Mouse (Mus musculus) heart, postnatal 14 days (tissue): Measurements from ENCODE around the gene Rnf168. TPM values are rescaled to one million over a fixed set of nuclear protein-coding genes. Genes with fewer than 3 reads are reported as not detected.
A peak's percentile ranks its signal among the peaks of the same experiment; 100 is the strongest.
"Not testable (repeated sequence)": the region's sequence is repeated elsewhere in the genome, so short reads cannot be mapped to it uniquely, and the experiment has no call there.

Source experiments
- DNase-seq, 2 experiments: peaks; one replicate each; pipeline ENCODE4 v3.0.0; 2021 to 2022
- intact Hi-C: fragments of 180-260 bp; cut with DNase I; formaldehyde crosslinking; loops from one replicate; pipeline ENCODE4 v1.15.1; 2025
- long read RNA-seq, 2 experiments: library from polyadenylated mRNA; stranded (forward); transcript quantifications; one replicate each; pipeline ENCODE4 v2.0.0; 2021
- total RNA-seq, 2 experiments: library from RNA; stranded (reverse); gene quantifications; 2 replicates each; pipeline ENCODE4 v1.2.3; 2021

The Rnf168 gene
- total RNA-seq, result 10 to 100 TPM; 15.2 to 15.7 TPM
- long read RNA-seq, experiment 1, result 0 reads
- long read RNA-seq, experiment 2, result 0 reads

DNA sequence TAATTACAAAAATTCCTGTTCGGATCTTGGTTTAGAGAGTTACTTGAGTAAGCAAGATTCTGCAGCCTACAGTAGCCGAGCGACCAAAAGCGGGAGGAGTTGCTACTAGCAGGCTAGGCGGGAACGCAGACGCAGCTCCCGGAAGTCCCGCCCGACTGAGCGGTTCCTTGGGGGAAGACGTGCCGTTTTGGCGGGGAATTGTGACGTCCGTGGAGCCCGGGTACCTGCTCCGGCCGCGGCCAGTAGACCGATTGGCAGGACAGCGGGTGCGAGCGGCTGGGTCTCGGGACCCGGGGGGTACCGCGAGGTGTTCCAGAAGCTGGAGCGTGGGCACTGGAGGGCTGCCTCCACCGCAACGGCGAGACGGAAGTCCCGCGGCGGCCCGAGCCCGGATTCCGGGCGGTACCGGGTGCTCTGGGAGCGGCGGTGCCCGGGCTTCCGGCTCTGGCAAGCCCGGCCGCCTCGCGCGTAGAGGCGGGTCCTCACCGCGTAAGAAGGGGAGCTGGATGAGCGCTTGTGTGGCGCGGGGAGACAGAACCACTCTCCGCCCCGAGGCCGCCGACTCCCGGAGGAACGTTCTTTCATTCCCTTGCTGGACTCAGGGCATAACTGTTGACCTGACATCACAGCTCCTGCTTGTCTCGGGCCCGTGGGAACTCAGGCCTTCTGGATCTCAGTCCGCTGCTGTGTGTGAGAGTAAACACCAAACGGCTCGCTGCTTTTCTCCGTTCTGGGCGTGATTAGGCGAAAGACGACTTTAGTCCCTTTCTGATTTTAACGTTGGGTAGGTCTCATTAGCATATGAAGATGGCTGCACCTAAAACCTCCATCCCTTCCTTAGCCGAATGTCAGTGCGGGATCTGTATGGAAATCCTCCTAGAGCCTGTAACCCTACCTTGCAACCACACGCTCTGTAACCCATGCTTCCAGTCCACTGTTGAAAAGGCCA, at the start of gene Rnf168:
Gene Rnf168, plus strand, starts transcription at position 152 of the 949 bp plus-strand sequence.
- intact Hi-C loops, result loop anchor here (10.0 kb wide), 1 partner anchor 187 kb away; no protein-coding TSS in a partner anchor
- peak; percentile 90 to 91 for DNase-seq

- intact Hi-C loops, result not testable (repeated sequence)
- DNase-seq, result peak in 1 of 2 experiments; percentile 21
Measured at GRCm38 (mm10) chr16:32232050-32232449, 45.2 kb upstream of the Rnf168 start.

- intact Hi-C loops, result no loop called here
Measured at GRCm38 (mm10) chr16:32237930-32238680, 39.2 kb upstream of the Rnf168 start.

GRCm38 (mm10) chr16:32239428-32240312, 37.6 kb upstream of the Rnf168 start:
- no peak for DNase-seq
- intact Hi-C loops, result no loop called here

More at GRCm38 (mm10) chr16:32237930-32238680, 39.2 kb upstream of the Rnf168 start:
- peak in 1 of 2 experiments; percentile 14 for DNase-seq

GRCm38 (mm10) chr16:32243901-32244300, 33.4 kb upstream of the Rnf168 start:
- no peak for DNase-seq
- intact Hi-C loops, result no loop called here

- peak in 1 of 2 experiments; percentile 46 for DNase-seq
Measured at GRCm38 (mm10) chr16:32246351-32246791, 30.9 kb upstream of the Rnf168 start.

GRCm38 (mm10) chr16:32246952-32247370, 30.3 kb upstream of the Rnf168 start, which contains the start of the genes Fbxo45 and Wdr53:
Gene Fbxo45 (minus strand): TSS chr16:32247158.
Gene Wdr53 (plus strand): TSS chr16:32247227.
- peak; percentile 97 for DNase-seq
- intact Hi-C loops, result loop anchor here (2.0 to 5.0 kb wide), 3 partner anchors 45 to 300 kb away; partner anchors contain the start of genes 0610012G03Rik and Ncbp2

More at GRCm38 (mm10) chr16:32246351-32246791, 30.9 kb upstream of the Rnf168 start:
- intact Hi-C loops, result loop anchor here (2.0 to 5.0 kb wide), 3 partner anchors 44 to 299 kb away; partner anchors contain the start of genes 0610012G03Rik and Ncbp2

- DNase-seq, result peak; percentile 13 to 27
- intact Hi-C loops, result not testable (repeated sequence)
Measured at GRCm38 (mm10) chr16:32264225-32264624, 13.0 kb upstream of the Rnf168 start.

DNA sequence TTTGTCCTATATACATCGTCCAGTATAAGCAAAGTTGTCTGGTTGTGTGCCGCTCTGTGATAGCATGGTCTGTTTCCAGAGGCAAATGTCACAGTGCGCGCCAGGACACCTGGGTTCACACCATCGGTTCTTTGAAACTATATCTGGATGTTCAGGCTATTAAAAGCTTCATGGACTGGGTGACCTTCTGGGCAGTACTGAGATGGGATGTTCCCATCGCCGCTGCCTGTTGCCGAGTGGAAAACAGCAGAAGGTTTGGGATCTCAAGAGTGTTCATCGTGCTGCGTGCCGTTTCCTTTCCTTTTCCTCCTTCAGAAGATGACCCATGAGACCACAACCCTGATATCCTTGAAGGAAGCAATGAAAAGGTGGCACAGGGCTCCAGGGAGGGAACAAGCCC, 6.0 kb upstream of the Rnf168 start, which contains the start of gene Smco1:
Gene Smco1, plus strand, starts transcription at position 178 of the 400 bp plus-strand sequence.
- peak; percentile 34 to 51 for DNase-seq
- intact Hi-C loops, result loop anchor here (10.0 kb wide), 1 partner anchor 194 kb away; no protein-coding TSS in a partner anchor

GRCm38 (mm10) chr16:32273338-32273737, 3.9 kb upstream of the Rnf168 start:
- intact Hi-C loops, result loop anchor here (10.0 kb wide), 1 partner anchor 191 kb away; no protein-coding TSS in a partner anchor
- peak in 1 of 2 experiments; percentile 8 for DNase-seq

GRCm38 (mm10) chr16:32275041-32275440, 2.2 kb upstream of the Rnf168 start:
- intact Hi-C loops, result loop anchor here (10.0 kb wide), 1 partner anchor 190 kb away; no protein-coding TSS in a partner anchor
- DNase-seq, result no peak

GRCm38 (mm10) chr16:32275830-32276229, 1.4 kb upstream of the Rnf168 start:
- DNase-seq, result no peak
- intact Hi-C loops, result loop anchor here (10.0 kb wide), 1 partner anchor 189 kb away; no protein-coding TSS in a partner anchor

DNA sequence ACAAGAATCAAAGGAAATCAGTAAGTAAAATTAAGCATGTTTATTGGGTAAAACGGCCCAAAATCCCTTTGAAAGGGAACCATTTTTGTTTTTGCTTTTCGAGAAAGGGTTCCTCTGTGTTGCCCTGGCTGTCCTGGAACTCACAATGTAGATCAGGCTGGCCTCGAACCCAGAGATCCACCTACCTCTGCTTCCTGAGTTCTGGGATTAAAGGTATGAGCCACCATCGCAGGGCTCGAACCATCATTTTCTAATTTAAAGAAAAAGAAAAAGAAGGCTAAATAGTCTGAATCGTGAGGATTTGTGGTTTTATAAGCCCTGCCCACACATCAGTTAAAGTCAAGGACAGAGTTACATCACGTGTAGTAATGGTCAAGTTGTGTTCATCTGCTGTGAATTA, 1.1 kb downstream of the Rnf168 start:
- intact Hi-C loops, result loop anchor here (10.0 kb wide), 1 partner anchor 186 kb away; no protein-coding TSS in a partner anchor
- DNase-seq, result no peak

DNA sequence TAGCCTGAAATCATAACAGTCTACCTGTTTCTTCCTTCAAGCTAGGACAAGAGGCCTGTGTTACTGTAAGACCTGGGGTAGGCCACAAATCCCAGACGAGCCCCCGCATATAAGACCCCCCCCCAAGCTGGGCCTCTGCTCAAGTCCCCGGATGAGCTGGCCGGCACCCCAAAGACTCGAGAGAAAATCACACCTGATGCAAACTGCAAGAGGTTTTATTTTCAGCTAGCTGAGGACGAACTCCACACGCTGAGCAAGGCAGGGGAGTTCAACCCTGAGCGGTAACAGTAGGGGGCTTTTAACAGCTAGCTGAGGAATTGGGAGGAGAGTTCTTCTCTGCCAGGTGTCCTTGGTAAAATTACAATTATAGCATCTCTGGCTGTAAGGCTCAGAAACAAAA, 3.0 kb downstream of the Rnf168 start:
- intact Hi-C loops, result no loop called here
- no peak for DNase-seq

DNA sequence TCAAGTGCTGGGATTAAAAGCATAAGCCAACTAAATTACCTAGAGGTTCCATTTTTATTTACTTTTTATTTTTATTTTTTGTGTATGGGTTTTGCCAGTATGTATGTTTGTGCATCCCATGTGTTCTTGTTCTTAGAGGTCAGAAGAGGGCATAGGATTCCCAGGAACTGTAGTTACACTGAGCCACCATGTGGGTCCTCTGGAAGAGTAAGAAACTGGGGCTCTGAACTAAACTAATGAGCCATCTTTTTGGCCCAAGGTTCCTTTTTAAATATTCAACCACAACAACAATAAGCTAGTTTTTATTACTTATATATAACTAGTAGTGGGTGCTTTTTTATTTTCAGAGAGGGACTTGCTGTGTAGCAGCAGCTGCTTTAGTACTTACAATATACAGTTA, 5.3 kb downstream of the Rnf168 start:
- intact Hi-C loops, result no loop called here
- no peak for DNase-seq

- DNase-seq, result no peak
- intact Hi-C loops, result no loop called here
Measured at GRCm38 (mm10) chr16:32291821-32292220, 14.6 kb downstream of the Rnf168 start.

DNA sequence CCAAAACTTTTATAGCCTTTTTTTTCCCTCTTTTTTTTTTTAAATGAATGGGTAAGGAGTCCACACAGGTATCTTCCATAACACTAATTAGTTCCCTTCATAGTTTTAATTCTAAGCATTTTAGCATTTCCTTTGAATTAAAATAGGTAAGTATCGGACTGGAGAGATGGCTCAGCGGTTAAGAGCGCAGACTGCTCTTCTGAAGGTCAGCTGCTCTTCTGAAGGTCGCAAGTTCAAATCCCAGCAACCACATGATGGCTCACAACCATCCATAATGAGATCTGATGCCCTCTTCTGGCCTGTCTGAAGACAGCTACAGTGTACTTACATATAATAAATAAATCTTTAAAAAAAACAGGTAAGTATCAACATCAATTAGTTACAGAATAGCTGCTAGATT, 22.4 kb downstream of the Rnf168 start:
- intact Hi-C loops, DNase-seq: not testable (repeated sequence)

DNA sequence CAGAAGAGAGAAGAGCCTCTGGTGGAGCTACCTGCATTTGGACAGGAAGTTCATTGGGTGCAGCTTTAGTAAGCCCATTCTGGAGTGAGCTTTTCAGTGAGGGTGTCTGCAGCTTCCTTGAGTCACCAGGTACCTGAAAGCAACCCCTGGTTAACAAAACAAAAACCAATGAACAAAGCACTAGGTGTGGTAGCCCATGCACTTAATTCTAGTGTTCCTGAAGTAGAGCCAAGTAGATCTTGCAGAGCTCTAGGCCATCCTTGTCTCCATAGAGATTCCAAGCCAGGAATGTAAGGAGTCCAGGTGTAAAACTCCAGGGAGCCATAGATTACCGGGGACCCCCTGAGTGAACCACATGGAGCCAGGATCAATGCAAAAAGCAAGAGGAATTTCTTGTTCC, 25.8 kb downstream of the Rnf168 start:
- DNase-seq, result no peak
- intact Hi-C loops, result no loop called here

DNA sequence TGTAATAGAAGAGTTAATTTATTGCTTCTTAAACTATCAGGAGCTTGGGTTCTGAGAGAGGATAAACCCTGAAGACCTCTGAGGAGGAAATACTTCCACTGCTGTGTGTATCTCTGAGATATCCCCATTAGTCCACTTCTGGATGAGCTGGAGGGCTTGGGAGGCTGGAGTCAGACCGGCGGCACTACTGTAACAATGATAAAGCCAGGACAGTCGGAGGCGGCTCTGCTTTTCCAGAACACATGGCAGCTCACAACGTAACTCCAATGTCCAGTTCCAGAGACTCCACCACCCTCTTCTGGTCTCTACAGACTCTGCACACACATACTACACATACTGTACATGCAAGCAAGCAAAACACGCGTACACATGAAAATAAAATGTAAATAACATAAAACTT, 26.6 kb downstream of the Rnf168 start:
- DNase-seq, result no peak
- intact Hi-C loops, result no loop called here
